Mouse (Mus musculus) urinary bladder, postnatal 14 days (tissue): ENCODE results near the gene Cep44.

ENCODE experiments used
- DNase-seq: peaks from one replicate; pipeline ENCODE4 v3.0.0; 2021; ENCODE audit warnings: low spot score

Gene Cep44

DNA sequence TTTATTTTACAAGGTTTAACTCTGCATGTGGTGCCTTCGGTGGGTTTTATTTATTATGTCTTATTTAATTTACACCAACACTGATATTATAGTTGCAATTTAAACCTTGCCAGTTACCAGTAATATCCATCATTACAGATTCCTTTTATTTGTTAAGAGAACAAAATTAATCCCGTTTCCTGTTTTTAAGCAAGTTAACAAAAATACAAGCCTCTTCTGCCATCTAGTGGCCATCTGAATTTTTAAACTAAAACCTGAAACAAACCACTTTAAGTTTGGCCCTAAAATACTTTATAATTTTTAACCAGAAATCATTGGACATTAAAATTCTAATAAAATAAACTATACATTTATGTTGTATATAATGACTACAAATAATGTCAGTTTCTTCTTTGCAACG lies 64.8 kb downstream of the Cep44 start:
- DNase-seq = no peak
